Mouse (Mus musculus) heart, embryonic 13.5 days (tissue): ENCODE measurements around the gene Sh2d6. TPM values are rescaled to one million over a fixed set of nuclear protein-coding genes. Genes with fewer than 3 reads are reported as not detected.

Experiments used
- ATAC-seq: fragments of 200-750 bp; cut with Nextera tagmentation; 2 replicates; pipeline ENCODE4 v1.8.0; 2017; ENCODE audit warnings: moderate TSS enrichment; ENCODE audit not compliant: insufficient number of reproducible peaks, low FRiP score, low TSS enrichment; ENCODE audit errors: extremely low read depth
- H3K27ac ChIP-seq: fragments of 300-500 bp; sonication (generic); replicated peaks from 2 replicates; pipeline ENCODE4 v1.5.1; 2015; ENCODE audit warnings: moderate library complexity, mild to moderate bottlenecking, inconsistent platforms
- H3K27me3 ChIP-seq: fragments of 300-500 bp; sonication (generic); replicated peaks from 2 replicates; pipeline ENCODE4 v1.6.1; 2015; ENCODE audit warnings: mild to moderate bottlenecking, inconsistent platforms
- H3K36me3 ChIP-seq: fragments of 300-500 bp; sonication (generic); 2 replicates; pipeline ENCODE4 v1.6.1; 2015; ENCODE audit warnings: mild to moderate bottlenecking, inconsistent platforms
- H3K4me1 ChIP-seq: fragments of 300-500 bp; sonication (generic); 2 replicates; pipeline ENCODE4 v1.6.1; 2015; ENCODE audit warnings: inconsistent platforms
- H3K4me2 ChIP-seq: fragments of 300-500 bp; sonication (generic); 2 replicates; pipeline ENCODE4 v1.6.1; 2015; ENCODE audit warnings: inconsistent platforms, mild to moderate bottlenecking, moderate library complexity
- H3K4me3 ChIP-seq: fragments of 300-500 bp; sonication (generic); 2 replicates; pipeline ENCODE4 v1.5.1; 2015; ENCODE audit warnings: moderate library complexity, mild to moderate bottlenecking, inconsistent platforms
- H3K9ac ChIP-seq: fragments of 300-500 bp; sonication (generic); 2 replicates; pipeline ENCODE4 v1.6.1; 2015; ENCODE audit warnings: inconsistent platforms, mild to moderate bottlenecking, moderate library complexity
- H3K9me3 ChIP-seq: fragments of 300-500 bp; sonication (generic); 2 replicates; pipeline ENCODE4 v1.6.1; 2016; ENCODE audit warnings: inconsistent platforms
- WGBS: fragments of 180-500 bp; shearing (Covaris S2); methylation state at CpG from one replicate; pipeline ENCODE4 v1.1.7; 2015; ENCODE audit warnings: mixed read lengths; 5-methylcytosine and 5-hydroxymethylcytosine counted together
- polyA plus RNA-seq: library from polyadenylated mRNA; unstranded; fragments of >200 nt; fragmentation: Nextera tagmentation; extraction: Ambion mirVana; gene quantifications from 2 replicates; pipeline ENCODE4 v1.2.1, GENCODE M21; 2015

Sh2d6 gene
- polyA plus RNA-seq, 1 experiment from 2014 or later, result 0.21 TPM

DNA sequence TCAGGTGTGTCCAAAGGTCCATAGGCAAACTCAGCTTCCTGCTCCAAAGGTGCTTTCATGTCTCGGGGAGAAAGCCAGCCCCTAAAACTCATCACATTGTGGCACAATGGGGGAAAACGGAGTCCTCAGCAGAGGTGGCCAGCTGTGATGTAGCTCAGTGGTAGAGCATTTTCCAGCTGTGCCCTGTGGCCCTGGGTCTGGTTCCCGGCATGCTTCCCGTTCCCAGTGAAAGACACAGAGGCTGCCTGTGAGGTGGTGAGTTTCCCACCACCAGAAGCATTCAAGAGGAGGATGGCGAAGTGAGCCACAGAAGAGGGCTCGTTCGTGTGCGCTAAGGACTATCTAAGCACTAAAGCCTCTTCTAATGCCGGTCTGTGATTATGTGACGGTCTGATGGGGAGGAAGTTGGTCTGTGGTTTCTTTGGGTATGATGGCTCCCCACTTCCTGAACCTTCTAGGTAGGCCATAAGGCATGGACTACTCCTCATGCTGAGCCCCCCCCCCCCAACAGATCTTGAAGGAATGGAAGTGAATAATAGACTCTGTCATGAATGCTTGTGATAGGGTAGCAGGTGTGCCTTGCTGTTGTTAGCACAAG is 29.1 kb upstream of the Sh2d6 start:
- no peaks in the 10 kb centered on the region for H3K27me3 ChIP-seq
- no peak for ATAC-seq
- no peaks in the 10 kb centered on the region for H3K9me3 ChIP-seq
- H3K36me3 ChIP-seq, result peaks cover 7% of the 10 kb centered on the region; the same call in 1 of the 2 replicates
- no peak overlapping the region for H3K9ac ChIP-seq
- WGBS, result 75% methylated on average over 10 of the region's 10 CpGs
- H3K4me3 ChIP-seq, result no peak overlapping the region
- no peak overlapping the region for H3K27ac ChIP-seq
- peaks cover 18% of the 10 kb centered on the region for H3K4me1 ChIP-seq
- H3K4me2 ChIP-seq, result no peak overlapping the region

DNA sequence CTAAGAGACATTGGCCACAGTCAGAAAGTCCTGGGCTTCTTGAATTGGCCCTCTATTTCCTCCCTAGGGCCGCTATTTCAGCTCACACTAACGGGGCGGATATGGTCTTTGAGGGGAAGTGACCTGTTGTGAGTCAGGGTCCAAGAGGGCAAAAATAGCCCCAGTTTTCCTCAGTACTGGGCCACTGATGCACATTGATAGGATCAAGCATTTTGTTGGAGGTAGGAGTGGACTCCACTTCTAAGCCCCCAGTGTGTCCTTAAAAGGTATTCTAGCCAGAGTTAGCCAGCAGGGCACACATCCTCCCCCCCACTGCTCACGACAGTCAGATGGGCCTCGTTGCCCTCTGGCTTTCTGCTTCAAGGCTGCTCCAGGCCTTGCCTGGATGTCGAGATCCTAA is 28.5 kb upstream of the Sh2d6 start:
- no peak for ATAC-seq
- Histone ChIP-seq H3K9me3 (no peaks in the 10 kb centered on the region), H3K9ac (no peak overlapping the region), H3K27ac (no peak overlapping the region), H3K4me3 (no peak overlapping the region), H3K36me3 (peaks cover 7% of the 10 kb centered on the region; the same call in 1 of the 2 replicates), H3K27me3 (no peaks in the 10 kb centered on the region), H3K4me1 (peaks cover 20% of the 10 kb centered on the region), H3K4me2 (no peak overlapping the region)
- 51% methylated on average over 6 of the region's 6 CpGs for WGBS

DNA sequence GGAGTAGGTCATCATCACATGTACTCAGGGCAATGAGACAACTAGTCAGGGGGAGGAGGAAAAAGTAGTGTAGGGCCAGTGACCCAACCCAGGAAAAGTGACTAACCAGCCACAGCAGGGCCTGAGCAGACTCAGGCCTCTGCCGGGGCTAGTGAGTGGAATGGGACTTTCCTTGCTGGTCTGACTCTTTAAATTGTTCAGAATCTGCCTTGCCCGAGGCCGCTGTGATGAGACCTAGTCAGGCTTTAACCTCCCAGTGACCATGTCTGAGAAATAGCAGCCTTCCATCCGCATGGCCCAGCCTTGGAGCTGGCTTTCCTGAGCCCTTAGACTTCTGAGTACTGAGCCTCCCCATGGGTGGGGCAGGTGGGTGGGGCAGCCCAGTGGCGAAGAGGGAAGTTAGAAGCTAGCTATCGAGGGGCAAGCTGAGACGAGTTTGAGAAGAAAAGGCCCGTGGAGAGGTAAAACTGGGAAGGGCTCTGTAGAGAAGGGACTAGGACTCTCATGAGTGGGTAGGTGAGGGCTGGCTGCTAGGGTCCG is 27.6 kb upstream of the Sh2d6 start:
- Histone ChIP-seq H3K4me2 (no peak overlapping the region), H3K27ac (no peak overlapping the region), H3K4me1 (peaks cover 27% of the 10 kb centered on the region), H3K9ac (no peak overlapping the region), H3K36me3 (peaks cover 7% of the 10 kb centered on the region; the same call in 1 of the 2 replicates), H3K27me3 (no peaks in the 10 kb centered on the region), H3K9me3 (no peaks in the 10 kb centered on the region), H3K4me3 (no peak overlapping the region)
- no peak for ATAC-seq
- WGBS, result 59% methylated on average over 9 of the region's 9 CpGs

DNA sequence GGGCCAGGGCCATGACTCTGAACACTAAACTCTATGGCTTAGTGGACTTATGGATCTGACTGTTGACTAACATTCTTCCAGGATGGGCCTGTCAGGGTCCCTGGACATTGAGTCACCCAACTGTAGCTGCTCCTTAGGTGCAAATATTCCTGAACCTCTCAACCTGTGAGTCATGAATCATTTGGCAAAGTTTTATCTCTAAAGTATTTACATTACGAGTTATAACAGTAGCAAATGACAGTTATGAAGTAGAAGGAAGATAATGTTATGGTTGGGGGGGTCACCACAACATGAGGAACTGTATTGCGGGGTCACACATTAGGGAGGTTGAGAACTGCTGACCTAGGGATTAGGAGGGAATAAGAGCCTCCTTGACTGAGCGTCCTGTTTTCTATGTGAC is 26.4 kb upstream of the Sh2d6 start:
- peaks cover 22% of the 10 kb centered on the region for H3K4me1 ChIP-seq
- no peak for ATAC-seq
- peaks cover 7% of the 10 kb centered on the region; the same call in 1 of the 2 replicates for H3K36me3 ChIP-seq
- 74% methylated on average over 3 of the region's 3 CpGs for WGBS
- H3K27me3 ChIP-seq, result no peaks in the 10 kb centered on the region
- no peak overlapping the region for H3K4me2 ChIP-seq
- no peak overlapping the region for H3K27ac ChIP-seq
- no peaks in the 10 kb centered on the region for H3K9me3 ChIP-seq
- no peak overlapping the region for H3K9ac ChIP-seq
- H3K4me3 ChIP-seq, result no peak overlapping the region

DNA sequence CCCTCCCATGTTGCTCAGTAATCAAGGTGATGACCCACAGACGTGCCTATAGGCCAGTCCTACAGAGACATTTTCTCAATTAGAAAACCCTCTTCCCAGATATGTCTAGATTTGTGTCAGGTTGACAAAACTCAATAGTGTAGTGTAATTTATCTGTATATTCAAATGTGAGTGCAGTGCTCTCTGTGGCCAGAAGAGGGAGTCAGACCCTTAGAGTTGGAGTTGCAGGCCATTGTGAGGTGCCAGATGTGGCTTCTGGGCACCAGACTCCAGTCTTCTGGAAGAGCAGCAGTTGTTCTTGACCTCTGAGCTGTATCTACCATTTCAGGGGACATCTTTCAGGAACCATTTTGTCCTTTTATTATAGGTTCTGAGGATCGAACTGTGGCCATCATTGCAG is 25.6 kb upstream of the Sh2d6 start:
- no peaks in the 10 kb centered on the region for H3K27me3 ChIP-seq
- H3K9me3 ChIP-seq, result no peaks in the 10 kb centered on the region
- no peak overlapping the region for H3K27ac ChIP-seq
- H3K4me3 ChIP-seq, result no peak overlapping the region
- H3K9ac ChIP-seq, result no peak overlapping the region
- no peak for ATAC-seq
- peaks cover 17% of the 10 kb centered on the region for H3K4me1 ChIP-seq
- peaks cover 7% of the 10 kb centered on the region; the same call in 1 of the 2 replicates for H3K36me3 ChIP-seq
- 92% methylated on average over 2 of the region's 2 CpGs for WGBS
- no peak overlapping the region for H3K4me2 ChIP-seq

DNA sequence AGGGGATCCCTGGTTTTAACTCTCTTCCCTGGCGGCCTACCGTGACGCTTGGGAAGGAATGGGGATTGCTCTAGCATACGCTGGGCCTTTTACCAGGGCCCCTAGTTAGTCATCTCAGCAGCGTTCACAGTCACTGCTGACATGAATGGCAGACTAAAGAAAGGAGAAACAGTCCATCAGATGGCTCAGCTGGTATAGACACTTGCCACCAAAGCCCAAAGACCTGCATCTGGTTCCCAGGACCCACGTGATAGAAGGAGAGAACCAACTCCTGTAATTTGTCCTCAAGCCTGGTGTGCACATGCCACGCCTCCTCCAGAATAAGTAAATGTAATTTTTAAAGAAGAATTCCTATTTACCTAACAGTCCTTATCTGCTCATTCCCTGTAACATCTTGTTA is 23.9 kb upstream of the Sh2d6 start:
- Histone ChIP-seq H3K27me3 (no peaks in the 10 kb centered on the region), H3K9me3 (no peaks in the 10 kb centered on the region), H3K4me3 (no peak overlapping the region), H3K9ac (no peak overlapping the region), H3K4me2 (peak overlapping the region; percentile 77; the same call in 1 of the 2 replicates), H3K36me3 (peaks cover 7% of the 10 kb centered on the region; the same call in 1 of the 2 replicates), H3K4me1 (peaks cover 12% of the 10 kb centered on the region), H3K27ac (no peak overlapping the region)
- WGBS, result 62% methylated on average over 7 of the region's 7 CpGs
- no peak for ATAC-seq

DNA sequence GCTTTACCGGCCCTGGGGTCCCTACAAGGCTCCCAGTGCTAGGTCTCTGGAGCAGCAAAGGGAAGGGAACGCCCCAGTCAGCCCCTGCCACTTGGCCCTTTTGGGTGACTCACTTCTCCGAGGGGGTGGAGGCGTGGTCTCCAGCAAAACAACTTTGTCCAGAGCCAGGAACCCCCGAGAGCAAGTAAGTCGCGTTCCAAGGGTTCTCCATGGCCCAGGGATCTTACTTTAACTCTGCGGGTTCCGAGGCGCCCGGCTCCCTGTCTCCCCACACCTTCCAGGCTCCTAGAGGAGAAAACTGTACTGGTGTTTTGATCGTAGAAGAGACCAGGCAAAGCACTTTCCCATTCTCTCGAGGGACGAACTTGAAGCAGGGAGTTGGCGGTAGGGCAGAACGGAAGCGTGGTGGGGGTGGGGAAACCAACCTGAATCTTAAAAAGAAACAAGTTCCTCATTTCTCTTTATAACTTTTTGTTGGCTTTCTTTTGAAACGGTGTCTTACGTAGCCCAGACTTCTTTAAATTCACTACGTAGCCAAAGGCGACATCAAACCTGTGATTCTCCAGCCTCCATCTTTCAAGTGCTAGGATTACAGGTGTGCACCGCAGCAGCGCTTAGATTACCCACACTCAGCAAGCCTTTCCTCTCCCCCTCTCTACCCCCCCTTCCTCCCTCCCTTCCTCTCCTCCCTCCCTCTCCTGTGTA is 22.9 kb upstream of the Sh2d6 start, which contains the start of gene Capg:
Gene Capg, plus strand, starts transcription at position 109 of the 705 bp plus-strand sequence.
- Histone ChIP-seq H3K4me2 (peak within 1 kb of the TSS; percentile 77), H3K27ac (peak within 1 kb of the TSS; percentile 42; the same call in 1 of the 2 replicates), H3K9me3 (no peaks in the 10 kb centered on the region), H3K27me3 (no peaks in the 10 kb centered on the region), H3K9ac (peak within 1 kb of the TSS; percentile 82), H3K36me3 (peaks cover 7% of the 10 kb centered on the region; the same call in 1 of the 2 replicates), H3K4me1 (peaks cover 12% of the 10 kb centered on the region), H3K4me3 (peak within 1 kb of the TSS; percentile 55)
- 5% methylated on average over 23 of the region's 23 CpGs for WGBS
- ATAC-seq, result no peak

DNA sequence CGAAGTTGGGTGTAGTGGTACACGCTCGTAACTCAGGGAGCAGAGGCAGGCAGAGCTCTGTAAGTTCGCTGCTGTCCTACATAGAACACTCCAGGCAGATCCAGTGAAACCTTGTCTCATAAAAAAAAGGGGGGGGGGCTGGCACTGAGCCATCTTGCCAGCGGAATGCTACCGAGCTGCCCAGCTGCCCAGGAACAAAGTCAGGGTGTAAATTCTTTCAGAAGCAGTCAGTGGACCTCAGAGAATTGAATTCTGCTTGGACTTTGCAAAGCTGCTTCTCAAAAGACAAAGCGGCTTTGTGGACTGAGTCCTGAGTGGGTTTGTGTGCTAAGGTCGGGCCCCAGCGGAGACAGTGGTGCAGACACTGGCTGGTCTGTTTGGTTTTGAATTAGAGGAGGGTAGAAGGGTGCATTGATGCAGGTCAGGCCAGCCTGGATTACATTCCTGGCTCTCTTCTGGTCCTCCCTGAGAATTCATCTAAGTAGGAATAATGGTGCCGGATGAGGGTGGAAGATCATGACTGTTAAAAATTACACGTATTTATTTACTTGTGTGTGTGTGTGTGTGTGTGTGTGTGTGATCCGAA is 21.9 kb upstream of the Sh2d6 start:
- Histone ChIP-seq H3K9me3 (no peaks in the 10 kb centered on the region), H3K4me2 (no peak overlapping the region), H3K4me1 (peaks cover 13% of the 10 kb centered on the region), H3K4me3 (no peak overlapping the region), H3K27me3 (no peaks in the 10 kb centered on the region), H3K36me3 (peaks cover 7% of the 10 kb centered on the region; the same call in 1 of the 2 replicates), H3K27ac (no peak overlapping the region), H3K9ac (no peak overlapping the region)
- no peak for ATAC-seq
- 75% methylated on average over 12 of the region's 12 CpGs for WGBS

DNA sequence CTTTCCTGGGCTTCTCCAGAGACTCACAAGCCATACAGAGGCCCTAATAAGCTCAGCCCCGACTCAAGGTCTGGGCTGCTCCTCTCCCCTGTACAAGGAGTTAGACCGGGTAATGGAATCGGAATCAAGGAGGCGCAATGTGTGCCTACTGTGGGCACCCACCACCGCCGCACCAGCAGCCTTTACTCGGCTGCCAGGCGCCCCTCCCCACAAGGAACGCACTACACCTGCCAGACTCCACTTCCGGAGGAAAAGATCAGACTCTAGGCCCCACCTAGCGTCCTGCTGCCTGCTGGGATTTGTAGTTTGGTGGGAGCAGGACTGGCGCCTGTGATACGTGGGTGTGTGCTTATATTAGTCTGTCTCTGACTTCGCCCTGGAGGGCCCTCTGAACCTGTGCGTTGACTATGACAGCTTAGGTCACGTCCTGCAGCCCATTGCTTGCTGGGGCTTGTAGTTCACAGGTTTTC is 17.1 kb upstream of the Sh2d6 start:
- peak; percentile 72 for ATAC-seq
- Histone ChIP-seq H3K4me1 (peaks cover 18% of the 10 kb centered on the region), H3K36me3 (no peaks in the 10 kb centered on the region), H3K9ac (peak overlapping the region; percentile 81), H3K4me3 (peak overlapping the region; percentile 60), H3K4me2 (peak overlapping the region; percentile 72), H3K27me3 (no peaks in the 10 kb centered on the region), H3K9me3 (no peaks in the 10 kb centered on the region), H3K27ac (0 out of 2 replicates have a peak overlapping the region, but pooled peaks have one; percentile 9)
- 3% methylated on average over 16 of the region's 16 CpGs for WGBS

DNA sequence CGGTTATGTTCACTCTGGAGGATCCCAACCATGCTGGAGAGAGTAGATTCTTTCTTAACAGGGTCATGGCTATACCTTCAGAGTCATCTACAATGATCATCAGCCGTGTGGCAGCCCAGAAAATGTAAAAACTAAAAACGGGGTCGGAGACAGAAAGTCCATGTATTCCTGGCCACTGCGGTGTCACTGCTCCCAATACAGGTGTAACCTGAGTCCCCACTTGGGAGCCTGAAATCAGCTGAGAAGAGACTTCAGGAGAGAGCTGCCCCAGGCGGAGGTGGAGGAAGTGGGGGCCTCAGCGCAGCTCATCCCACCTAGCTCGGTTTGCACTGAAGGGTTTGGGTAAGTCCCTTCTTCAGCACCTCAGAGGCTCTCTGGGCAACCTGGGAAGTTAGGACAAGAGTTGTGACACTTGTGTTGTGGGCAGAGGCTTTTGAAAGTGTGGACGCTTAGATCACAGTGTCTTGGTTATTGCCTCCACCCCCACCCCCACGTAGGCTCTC is 16.5 kb upstream of the Sh2d6 start:
- H3K27ac ChIP-seq, result 0 out of 2 replicates have a peak overlapping the region, but pooled peaks have one; percentile 9
- H3K27me3 ChIP-seq, result no peaks in the 10 kb centered on the region
- WGBS, result 48% methylated on average over 10 of the region's 10 CpGs
- H3K9ac ChIP-seq, result peak overlapping the region; percentile 81
- H3K4me1 ChIP-seq, result peaks cover 19% of the 10 kb centered on the region
- H3K4me2 ChIP-seq, result peak overlapping the region; percentile 72
- ATAC-seq, result no peak
- no peaks in the 10 kb centered on the region for H3K9me3 ChIP-seq
- peak overlapping the region; percentile 60 for H3K4me3 ChIP-seq
- no peaks in the 10 kb centered on the region for H3K36me3 ChIP-seq

DNA sequence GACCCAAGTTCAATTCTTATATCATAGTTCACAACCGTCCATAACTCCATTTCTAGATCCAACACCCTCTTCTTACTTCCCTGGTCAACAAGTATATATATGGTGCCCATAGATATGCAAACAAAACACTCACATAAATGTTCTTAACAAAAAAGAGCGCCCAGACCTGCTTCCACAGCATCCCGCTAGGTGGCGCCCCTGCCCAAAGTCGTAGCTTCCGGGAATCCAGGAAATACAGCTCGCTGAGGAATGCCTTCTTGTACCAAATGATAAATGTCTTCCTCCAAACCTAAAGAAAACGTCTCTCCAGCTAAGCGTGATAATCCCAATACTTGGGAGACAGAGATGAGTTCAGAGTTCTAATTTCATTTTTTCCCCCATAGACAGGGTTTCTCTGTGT is 13.7 kb upstream of the Sh2d6 start:
- Histone ChIP-seq H3K27me3 (no peaks in the 10 kb centered on the region), H3K4me2 (peak overlapping the region; percentile 67), H3K4me3 (peak overlapping the region; percentile 36), H3K27ac (peak overlapping the region; percentile 36; the same call in 1 of the 2 replicates), H3K9me3 (no peaks in the 10 kb centered on the region), H3K36me3 (no peaks in the 10 kb centered on the region), H3K9ac (peak overlapping the region; percentile 59), H3K4me1 (peaks cover 26% of the 10 kb centered on the region)
- 5% methylated on average over 9 of the region's 9 CpGs for WGBS
- no peak for ATAC-seq
